Mouse (Mus musculus): ENCODE results near the gene G0s2.

GRCm38 (mm10) chr1:193226114-193226513 is 46.9 kb downstream of the G0s2 start:
- TF ChIP-seq CTCF (IDR thresholded peaks at IDR 0.05) (no peak), EP300 (IDR thresholded peaks at IDR 0.05) (no peak)
